Mouse (Mus musculus) frontal cortex, postnatal 25 days (tissue): ENCODE measurements at regions not wholly inside any gene's neighbourhood (a gene's known extent, or its start where the extent isn't known, plus 50 kb on each side); places are given as distances from the start of the nearest gene placed in this dataset.

Experiments
- DNase-seq, 2 experiments: peaks; one replicate each; pipeline ENCODE4 v3.0.0; 2022; ENCODE audit warnings: low spot score in 2 of 2

- no peak for DNase-seq
These were observed 119.2 kb upstream of the Ccdc122 start for GRCm38 (mm10) chr14:76917139-76917929.

- no peak for DNase-seq
These were observed 122.7 kb upstream of the Ccdc122 start for GRCm38 (mm10) chr14:76913850-76914249.

GRCm38 (mm10) chr14:76912301-76913001 is 124.1 kb upstream of the Ccdc122 start:
- no peak for DNase-seq

- no peak for DNase-seq
These were observed 125.3 kb upstream of the Ccdc122 start for GRCm38 (mm10) chr14:76911271-76911670.

- no peak for DNase-seq
These were observed 126.4 kb upstream of the Ccdc122 start for GRCm38 (mm10) chr14:76910186-76910585.

GRCm38 (mm10) chr14:76907941-76908340 is 128.6 kb upstream of the Ccdc122 start:
- no peak for DNase-seq

GRCm38 (mm10) chr14:76902962-76903757 is 133.4 kb upstream of the Ccdc122 start:
- DNase-seq = no peak

- DNase-seq = no peak
These were observed 135.1 kb upstream of the Ccdc122 start for GRCm38 (mm10) chr14:76901490-76901889.

- no peak for DNase-seq
These were observed 137.2 kb upstream of the Ccdc122 start for GRCm38 (mm10) chr14:76899331-76899730.

GRCm38 (mm10) chr14:76887708-76888107 is 148.9 kb upstream of the Ccdc122 start:
- no peak for DNase-seq

GRCm38 (mm10) chr14:76887201-76887600 is 149.4 kb upstream of the Ccdc122 start:
- no peak for DNase-seq

- DNase-seq = no peak
These were observed 153.3 kb upstream of the Ccdc122 start for GRCm38 (mm10) chr14:76883231-76883651.

- no peak for DNase-seq
These were observed 153.8 kb upstream of the Ccdc122 start for GRCm38 (mm10) chr14:76882711-76883171.

GRCm38 (mm10) chr14:76880851-76881250 is 155.7 kb upstream of the Ccdc122 start:
- no peak for DNase-seq

- DNase-seq = no peak
These were observed 159.3 kb upstream of the Ccdc122 start for GRCm38 (mm10) chr14:76877306-76877705.

- DNase-seq = peak in 1 of 2 experiments; percentile 44
These were observed 160.6 kb upstream of the Ccdc122 start for GRCm38 (mm10) chr14:76876015-76876414.

- no peak for DNase-seq
These were observed 161.2 kb upstream of the Ccdc122 start for GRCm38 (mm10) chr14:76875266-76875900.

GRCm38 (mm10) chr14:76874542-76875265 is 161.9 kb upstream of the Ccdc122 start:
- no peak for DNase-seq

- no peak for DNase-seq
These were observed 162.9 kb upstream of the Ccdc122 start for GRCm38 (mm10) chr14:76873684-76874083.

GRCm38 (mm10) chr14:76872976-76873375 is 163.6 kb upstream of the Ccdc122 start:
- DNase-seq = no peak

GRCm38 (mm10) chr14:76872510-76872909 is 164.1 kb upstream of the Ccdc122 start:
- no peak for DNase-seq
